In genomic region chr14:121646617-121647016, GRCm38 (mm10) we compare ENCODE assay signal across 10 mouse cellular contexts.
DNase-seq lines count a peak whose midpoint lies in the region; ATAC-seq and TF ChIP-seq lines count a peak whose summit lies in the region.
"Had no signal": no experiment of that assay in that cellular context is flagged by ENCODE, and none has a peak within 500 bp of the region (broad histone marks: within the 10 kb centered on the region; RNA-seq: fewer than 3 reads in every experiment).

No protein-coding gene starts in this region.

- H3K9me3 ChIP-seq in kidney, embryonic 16.5 days (ENCODE audit: low read length), result no peaks in the 10 kb centered on the region
- H3K9me3 ChIP-seq in midbrain, embryonic 10.5 days (replicated peaks), result no peaks in the 10 kb centered on the region
- H3K9me3 ChIP-seq: midbrain, embryonic 15.5 days had no signal

- peak overlapping the region; percentile 53; the same call in 1 of the 2 replicates for H3K27ac ChIP-seq in kidney, adult 2 months (ENCODE audit: insufficient read depth, low read depth, low read length)
- H3K27ac ChIP-seq in kidney, embryonic 16.5 days (ENCODE audit: low read length), result no peak overlapping the region
- H3K27ac ChIP-seq in midbrain, embryonic 10.5 days (replicated peaks), result no peak overlapping the region
- H3K27ac ChIP-seq: midbrain, embryonic 15.5 days had no signal

- WGBS in kidney, adult 2 months, result 58% methylated on average over 10 of the region's 10 CpGs
- WGBS in kidney, embryonic 16.5 days, result 47% methylated on average over 10 of the region's 10 CpGs
- 85% methylated on average over 10 of the region's 10 CpGs for WGBS in midbrain, embryonic 10.5 days

- H3K36me3 ChIP-seq in kidney, adult 2 months (ENCODE audit: control insufficient read depth, insufficient read depth, low read length), result no peaks in the 10 kb centered on the region
- no peaks in the 10 kb centered on the region for H3K36me3 ChIP-seq in kidney, embryonic 16.5 days (ENCODE audit: insufficient read depth, low read length)
- H3K36me3 ChIP-seq in midbrain, embryonic 10.5 days, result no peaks in the 10 kb centered on the region
- H3K36me3 ChIP-seq: midbrain, embryonic 15.5 days had no signal

- ATAC-seq in kidney, embryonic 16.5 days (ENCODE audit: low FRiP score, low TSS enrichment), result no peak
- peak; percentile 41 for ATAC-seq in granulocyte monocyte progenitor cell, adult 5-6 weeks (replicated peaks; ENCODE audit: poor library complexity, severe bottlenecking)
- no peak for ATAC-seq in CD4-positive, CD25-positive, alpha-beta regulatory T cell, adult 4 months
- ATAC-seq: midbrain, embryonic 15.5 days had no signal

- TF ChIP-seq POLR2A in kidney, adult 2 months (IDR thresholded peaks at IDR 0.05; ENCODE audit: low read depth, low read length), result no peak

- no peak overlapping the region for H3K4me3 ChIP-seq in kidney, adult 2 months (ENCODE audit: insufficient read depth, low read depth, low read length)
- no peak overlapping the region for H3K4me3 ChIP-seq in kidney, embryonic 16.5 days (ENCODE audit: low read length)
- no peak overlapping the region for H3K4me3 ChIP-seq in midbrain, embryonic 10.5 days
- H3K4me3 ChIP-seq: midbrain, embryonic 15.5 days had no signal

- peak; percentile 58 for DNase-seq in kidney, adult 2 months
- DNase-seq in cerebellum, adult 11 months, result peak; percentile 49
- DNase-seq in kidney, postnatal 36 days, result peak; percentile 52 to 53
- no peak for DNase-seq in midbrain, embryonic 10.5 days (ENCODE audit: low spot score)
- DNase-seq in B cell, adult 2 months, result no peak
- DNase-seq: right cerebral cortex, postnatal 25 days had no signal

- H3K27me3 ChIP-seq in kidney, adult 2 months (replicated peaks; ENCODE audit: control insufficient read depth, insufficient read depth, low read length), result no peaks in the 10 kb centered on the region
- no peaks in the 10 kb centered on the region for H3K27me3 ChIP-seq in kidney, embryonic 16.5 days (ENCODE audit: insufficient read depth, low read length)
- no peaks in the 10 kb centered on the region for H3K27me3 ChIP-seq in midbrain, embryonic 10.5 days (ENCODE audit: low read depth, poor library complexity, severe bottlenecking)
- H3K27me3 ChIP-seq: midbrain, embryonic 15.5 days had no signal

- H3K9ac ChIP-seq in kidney, embryonic 16.5 days (replicated peaks; ENCODE audit: low read length), result no peak overlapping the region
- H3K9ac ChIP-seq: midbrain, embryonic 15.5 days had no signal

- TF ChIP-seq CTCF in kidney, adult 2 months (conservative IDR thresholded peaks at IDR 0.05; ENCODE audit: insufficient read depth, insufficient read length, low read depth, low read length), result no peak

- H3K4me2 ChIP-seq in kidney, embryonic 16.5 days (replicated peaks; ENCODE audit: low read depth, low read length), result no peak overlapping the region; the same call in 1 of the 2 replicates
- H3K4me2 ChIP-seq: midbrain, embryonic 15.5 days had no signal

- H3K4me1 ChIP-seq in kidney, adult 2 months (ENCODE audit: control insufficient read depth, insufficient read depth, low read length), result 0 out of 2 replicates have a peak, but pooled peaks cover 2% of the 10 kb centered on the region
- H3K4me1 ChIP-seq in kidney, embryonic 16.5 days (ENCODE audit: insufficient read depth, low read length), result peaks cover 18% of the 10 kb centered on the region; the same call in 1 of the 2 replicates
- H3K4me1 ChIP-seq in midbrain, embryonic 10.5 days, result 0 out of 2 replicates have a peak, but pooled peaks cover 4% of the 10 kb centered on the region
- H3K4me1 ChIP-seq: midbrain, embryonic 15.5 days had no signal

Comparison
In these comparisons a context has a peak if more than half of its experiments do, and no peak if none do; other contexts are left out.
1. DNase-seq: peak in kidney, adult 2 months (single experiment), cerebellum, adult 11 months (single experiment) and kidney, postnatal 36 days (2 of 2); none in midbrain, embryonic 10.5 days (single experiment) and B cell, adult 2 months (0 of 2).